Mouse (Mus musculus) forebrain, embryonic 11.5 days (tissue): ENCODE data around the gene Arhgap8. TPM values are rescaled to one million over a fixed set of nuclear protein-coding genes. Genes with fewer than 3 reads are reported as not detected.
A peak's percentile ranks its signal among the peaks of the same experiment; 100 is the strongest.

ENCODE experiments used
- ATAC-seq: fragments of 200-750 bp; cut with Nextera tagmentation; replicated peaks from 2 replicates; pipeline ENCODE4 v1.8.0; 2017; ENCODE audit warnings: moderate TSS enrichment; ENCODE audit not compliant: low FRiP score
- DNase-seq: peaks from one replicate; pipeline ENCODE4 v3.0.0-alpha.2; 2017; ENCODE audit warnings: low spot score
- H3K27ac ChIP-seq: fragments of 300-500 bp; sonication (generic); 2 replicates; pipeline ENCODE4 v1.5.1; 2014; ENCODE audit warnings: low read depth, low read length
- H3K27me3 ChIP-seq: fragments of 300-500 bp; sonication (generic); 2 replicates; pipeline ENCODE4 v1.6.1; 2014; ENCODE audit warnings: mild to moderate bottlenecking, low read length, mixed read lengths; ENCODE audit not compliant: control insufficient read depth, insufficient read depth
- H3K36me3 ChIP-seq: fragments of 300-500 bp; sonication (generic); 2 replicates; pipeline ENCODE4 v1.6.1; 2014; ENCODE audit warnings: mild to moderate bottlenecking, low read length, moderate library complexity, mixed read lengths; ENCODE audit not compliant: control insufficient read depth, insufficient read depth
- H3K4me1 ChIP-seq: fragments of 300-500 bp; sonication (generic); replicated peaks from 2 replicates; pipeline ENCODE4 v1.6.1; 2014; ENCODE audit warnings: low read length, mixed read lengths; ENCODE audit not compliant: control insufficient read depth, insufficient read depth
- H3K4me2 ChIP-seq: fragments of 300-500 bp; sonication (generic); 2 replicates; pipeline ENCODE4 v1.6.1; 2014; ENCODE audit warnings: low read depth, mild to moderate bottlenecking, low read length, moderate library complexity, mixed read lengths; ENCODE audit not compliant: severe bottlenecking
- H3K4me3 ChIP-seq: fragments of 300-500 bp; sonication (generic); 2 replicates; pipeline ENCODE4 v1.5.1; 2014; ENCODE audit warnings: low read depth, low read length
- H3K9ac ChIP-seq: fragments of 300-500 bp; sonication (generic); 2 replicates; pipeline ENCODE4 v1.6.1; 2014; ENCODE audit warnings: low read length
- H3K9me3 ChIP-seq: fragments of 300-500 bp; sonication (generic); 2 replicates; pipeline ENCODE4 v1.6.1; 2016; ENCODE audit warnings: low read length, mixed read lengths; ENCODE audit not compliant: control insufficient read depth
- WGBS: fragments of 180-500 bp; shearing (Covaris S2); extraction: QIAGEN DNeasy Blood & Tissue Kit; methylation state at CpG from one replicate; pipeline ENCODE4 v1.1.7; 2014; 5-methylcytosine and 5-hydroxymethylcytosine counted together
- polyA plus RNA-seq: library from polyadenylated mRNA; unstranded; fragments of >200 nt; fragmentation: Nextera tagmentation; extraction: Ambion mirVana; gene quantifications from 2 replicates; pipeline ENCODE4 v1.2.1, GENCODE M21; 2014

The Arhgap8 gene
- polyA plus RNA-seq = 1.1 and 1.7 TPM in 2 replicates

- Histone ChIP-seq H3K9ac (peak within 1 kb of the TSS; percentile 3; the same call in 1 of the 2 replicates), H3K9me3 (no peaks in the 10 kb centered on the region), H3K4me1 (peaks cover 11% of the 10 kb centered on the region; the same call in 1 of the 2 replicates), H3K4me2 (peak within 1 kb of the TSS; percentile 46), H3K36me3 (no peaks in the 10 kb centered on the region), H3K27me3 (peaks cover 24% of the 10 kb centered on the region), H3K27ac (no peak within 1 kb of the TSS), H3K4me3 (peak within 1 kb of the TSS; percentile 14; the same call in 1 of the 2 replicates)
- 4% methylated on average over 21 of the region's 24 CpGs for WGBS
- no peak for ATAC-seq
- DNase-seq = peak; percentile 64
Observed at GRCm38 (mm10) chr15:84719791-84720190, at the start of gene Arhgap8. Arhgap8 (plus strand) TSS chr15:84720052.

- no peaks in the 10 kb centered on the region for H3K36me3 ChIP-seq
- H3K27ac ChIP-seq = no peak overlapping the region
- H3K4me2 ChIP-seq = no peak overlapping the region
- H3K9me3 ChIP-seq = no peaks in the 10 kb centered on the region
- H3K27me3 ChIP-seq = no peaks in the 10 kb centered on the region; the same call in 1 of the 2 replicates
- H3K4me1 ChIP-seq = 0 out of 2 replicates have a peak, but pooled peaks cover under 1% of the 10 kb centered on the region
- 79% methylated on average over 4 of the region's 4 CpGs for whole genome bisulfite sequencing
- H3K4me3 ChIP-seq = no peak overlapping the region
- ATAC-seq = no peak
- no peak for DNase-seq
- no peak overlapping the region for H3K9ac ChIP-seq
Observed at GRCm38 (mm10) chr15:84670657-84671055, 49.2 kb upstream of the Arhgap8 start.

GRCm38 (mm10) chr15:84671401-84672307 lies 48.2 kb upstream of the Arhgap8 start:
- no peaks in the 10 kb centered on the region for H3K36me3 ChIP-seq
- no peak overlapping the region for H3K4me3 ChIP-seq
- no peak overlapping the region for H3K27ac ChIP-seq
- no peaks in the 10 kb centered on the region for H3K4me1 ChIP-seq
- H3K9me3 ChIP-seq = no peaks in the 10 kb centered on the region
- H3K4me2 ChIP-seq = no peak overlapping the region
- H3K9ac ChIP-seq = no peak overlapping the region
- ATAC-seq (no peak), DNase-seq (no peak)
- WGBS = 52% methylated on average over 9 of the region's 9 CpGs
- no peaks in the 10 kb centered on the region for H3K27me3 ChIP-seq

GRCm38 (mm10) chr15:84672308-84672615 lies 47.6 kb upstream of the Arhgap8 start:
- 80% methylated on average over 4 of the region's 4 CpGs for WGBS
- H3K27ac ChIP-seq = no peak overlapping the region
- no peak overlapping the region for H3K9ac ChIP-seq
- DNase-seq (no peak), ATAC-seq (no peak)
- no peaks in the 10 kb centered on the region for H3K36me3 ChIP-seq
- no peaks in the 10 kb centered on the region for H3K9me3 ChIP-seq
- no peaks in the 10 kb centered on the region for H3K27me3 ChIP-seq
- no peak overlapping the region for H3K4me2 ChIP-seq
- H3K4me3 ChIP-seq = no peak overlapping the region
- H3K4me1 ChIP-seq = no peaks in the 10 kb centered on the region

GRCm38 (mm10) chr15:84672616-84673015 lies 47.2 kb upstream of the Arhgap8 start:
- H3K9ac ChIP-seq = no peak overlapping the region
- WGBS = 80% methylated on average over 3 of the region's 3 CpGs
- ATAC-seq (no peak), DNase-seq (no peak)
- H3K4me2 ChIP-seq = no peak overlapping the region
- no peak overlapping the region for H3K4me3 ChIP-seq
- H3K36me3 ChIP-seq = no peaks in the 10 kb centered on the region
- no peaks in the 10 kb centered on the region for H3K27me3 ChIP-seq
- no peak overlapping the region for H3K27ac ChIP-seq
- H3K4me1 ChIP-seq = no peaks in the 10 kb centered on the region
- H3K9me3 ChIP-seq = no peaks in the 10 kb centered on the region

GRCm38 (mm10) chr15:84674329-84675067 lies 45.4 kb upstream of the Arhgap8 start:
- no peak overlapping the region for H3K4me3 ChIP-seq
- H3K27me3 ChIP-seq = no peaks in the 10 kb centered on the region
- no peak overlapping the region for H3K9ac ChIP-seq
- H3K36me3 ChIP-seq = no peaks in the 10 kb centered on the region
- no peaks in the 10 kb centered on the region for H3K9me3 ChIP-seq
- no peak overlapping the region for H3K4me2 ChIP-seq
- no peak for ATAC-seq
- no peaks in the 10 kb centered on the region for H3K4me1 ChIP-seq
- no peak overlapping the region for H3K27ac ChIP-seq
- 82% methylated on average over 11 of the region's 11 CpGs for WGBS
- no peak for DNase-seq

GRCm38 (mm10) chr15:84675317-84675716 lies 44.5 kb upstream of the Arhgap8 start:
- H3K27ac ChIP-seq = no peak overlapping the region
- no peak for DNase-seq

GRCm38 (mm10) chr15:84677943-84678342 lies 41.9 kb upstream of the Arhgap8 start:
- no peak for DNase-seq
- no peaks in the 10 kb centered on the region for H3K9me3 ChIP-seq
- no peak for ATAC-seq
- H3K4me2 ChIP-seq = no peak overlapping the region
- H3K4me1 ChIP-seq = peaks cover 5% of the 10 kb centered on the region; the same call in 1 of the 2 replicates
- no peaks in the 10 kb centered on the region for H3K36me3 ChIP-seq
- H3K27me3 ChIP-seq = peaks cover 7% of the 10 kb centered on the region
- H3K27ac ChIP-seq = no peak overlapping the region
- no peak overlapping the region for H3K4me3 ChIP-seq
- no peak overlapping the region for H3K9ac ChIP-seq
- WGBS = 75% methylated on average over 11 of the region's 11 CpGs

More at GRCm38 (mm10) chr15:84675317-84675716, 44.5 kb upstream of the Arhgap8 start:
- no peaks in the 10 kb centered on the region for H3K9me3 ChIP-seq
- no peaks in the 10 kb centered on the region for H3K4me1 ChIP-seq
- 75% methylated on average over 8 of the region's 8 CpGs for WGBS
- no peak overlapping the region for H3K4me3 ChIP-seq
- H3K4me2 ChIP-seq = no peak overlapping the region
- H3K36me3 ChIP-seq = no peaks in the 10 kb centered on the region
- H3K9ac ChIP-seq = no peak overlapping the region
- ATAC-seq = no peak
- H3K27me3 ChIP-seq = peaks cover under 1% of the 10 kb centered on the region; the same call in 1 of the 2 replicates
